Mouse (Mus musculus) lung, embryonic 15.5 days (tissue): Measurements from ENCODE around the gene Vmn1r198. TPM values are rescaled to one million over a fixed set of nuclear protein-coding genes. Genes with fewer than 3 reads are reported as not detected.

Experiments
- ATAC-seq: fragments of 200-750 bp; cut with Nextera tagmentation; 2 replicates; pipeline ENCODE4 v1.8.0; 2017; ENCODE audit warnings: moderate number of reproducible peaks, borderline replicate concordance; ENCODE audit not compliant: low FRiP score, low TSS enrichment; ENCODE audit errors: extremely low read depth
- H3K27ac ChIP-seq: fragments of 300-500 bp; sonication (generic); 2 replicates; pipeline ENCODE4 v1.5.1; 2015; ENCODE audit warnings: moderate library complexity, mild to moderate bottlenecking, inconsistent platforms
- H3K27me3 ChIP-seq: fragments of 300-500 bp; sonication (generic); 2 replicates; pipeline ENCODE4 v1.6.1; 2015; ENCODE audit warnings: inconsistent platforms
- H3K36me3 ChIP-seq: fragments of 300-500 bp; sonication (generic); 2 replicates; pipeline ENCODE4 v1.6.1; 2015; ENCODE audit warnings: inconsistent platforms
- H3K4me1 ChIP-seq: fragments of 300-500 bp; sonication (generic); 2 replicates; pipeline ENCODE4 v1.6.1; 2015; ENCODE audit warnings: inconsistent platforms
- H3K4me2 ChIP-seq: fragments of 300-500 bp; sonication (generic); 2 replicates; pipeline ENCODE4 v1.6.1; 2015; ENCODE audit warnings: inconsistent platforms, mild to moderate bottlenecking, moderate library complexity
- H3K4me3 ChIP-seq: fragments of 300-500 bp; sonication (generic); 2 replicates; pipeline ENCODE4 v1.5.1; 2015; ENCODE audit warnings: mild to moderate bottlenecking, inconsistent platforms
- H3K9ac ChIP-seq: fragments of 300-500 bp; sonication (generic); 2 replicates; pipeline ENCODE4 v1.6.1; 2015; ENCODE audit warnings: inconsistent platforms
- H3K9me3 ChIP-seq: fragments of 300-500 bp; sonication (generic); 2 replicates; pipeline ENCODE4 v1.6.1; 2016; ENCODE audit warnings: inconsistent platforms
- WGBS: fragments of 180-500 bp; shearing (Covaris S2); methylation state at CpG from one replicate; pipeline ENCODE4 v1.1.7; 2015; 5-methylcytosine and 5-hydroxymethylcytosine counted together
- polyA plus RNA-seq: library from polyadenylated mRNA; unstranded; fragments of >200 nt; fragmentation: Nextera tagmentation; extraction: Ambion mirVana; gene quantifications from 2 replicates; pipeline ENCODE4 v1.2.1, GENCODE M21; 2015

Gene Vmn1r198
- polyA plus RNA-seq, 1 experiment from 2014 or later, result not detected

GRCm38 (mm10) chr13:22390073-22390472 is 39.9 kb downstream of the Vmn1r198 start, which contains the start of gene Vmn1r200:
TSS of gene Vmn1r200 (plus strand) at chr13:22390373.
- no peak within 1 kb of the TSS for H3K4me3 ChIP-seq
- no peaks in the 10 kb centered on the region for H3K27me3 ChIP-seq
- H3K36me3 ChIP-seq, result no peaks in the 10 kb centered on the region
- H3K9ac ChIP-seq, result no peak within 1 kb of the TSS
- WGBS, result 67% methylated on average over 3 of the region's 3 CpGs
- H3K4me1 ChIP-seq, result no peaks in the 10 kb centered on the region
- H3K27ac ChIP-seq, result no peak within 1 kb of the TSS
- no peak within 1 kb of the TSS for H3K4me2 ChIP-seq
- no peak for ATAC-seq
- no peaks in the 10 kb centered on the region for H3K9me3 ChIP-seq

DNA sequence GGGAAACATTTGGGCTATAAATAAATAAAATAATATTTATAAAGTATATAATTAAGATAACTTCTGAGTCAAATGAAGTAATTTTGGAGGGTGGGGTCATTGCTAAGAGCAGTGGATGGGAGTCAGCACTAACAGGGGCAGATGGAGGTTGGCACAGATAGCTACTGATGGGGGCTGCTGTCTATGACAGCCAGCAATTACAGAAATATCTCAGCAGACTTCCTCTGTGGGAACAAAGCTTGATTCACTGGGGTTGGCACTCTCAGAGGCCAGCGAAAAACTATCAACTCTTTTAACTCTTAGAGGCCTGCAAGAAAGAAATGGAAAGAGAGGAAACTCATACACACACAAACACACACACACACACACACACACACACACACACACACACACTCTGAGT is 52.8 kb downstream of the Vmn1r198 start:
- Histone ChIP-seq H3K27ac (no peak overlapping the region), H3K4me3 (no peak overlapping the region), H3K27me3 (no peaks in the 10 kb centered on the region), H3K4me1 (no peaks in the 10 kb centered on the region), H3K9me3 (peaks cover 6% of the 10 kb centered on the region; the same call in 1 of the 2 replicates), H3K4me2 (no peak overlapping the region), H3K9ac (no peak overlapping the region), H3K36me3 (no peaks in the 10 kb centered on the region)
- 54% methylated on average over 1 of the region's 1 CpGs for WGBS
- no peak for ATAC-seq

Other genes with a start within 250 kb of the Vmn1r198 start
- not detected in 2 replicates for gene Vmn1r189, start 244.5 kb upstream of the Vmn1r198 start, polyA plus RNA-seq
- gene Vmn1r191, start 166.4 kb upstream of the Vmn1r198 start, polyA plus RNA-seq, result not detected in 2 replicates
- not detected in 2 replicates for gene Vmn1r192, start 159.2 kb upstream of the Vmn1r198 start, polyA plus RNA-seq
- gene Vmn1r193, start 127.2 kb upstream of the Vmn1r198 start, polyA plus RNA-seq, result not detected in 2 replicates
- not detected in 2 replicates for gene Vmn1r194, start 106.1 kb upstream of the Vmn1r198 start, polyA plus RNA-seq
- gene Vmn1r195, start 79.8 kb upstream of the Vmn1r198 start, polyA plus RNA-seq, result not detected in 2 replicates
- gene Vmn1r196, start 60.4 kb upstream of the Vmn1r198 start, polyA plus RNA-seq, result not detected in 2 replicates
- gene Vmn1r197, start 25.8 kb upstream of the Vmn1r198 start, polyA plus RNA-seq, result not detected in 2 replicates
- not detected in 2 replicates for gene Vmn1r199, start 29.5 kb downstream of the Vmn1r198 start, polyA plus RNA-seq
- gene Vmn1r200, start 40.0 kb downstream of the Vmn1r198 start, polyA plus RNA-seq, result not detected in 2 replicates
- not detected in 2 replicates for gene Vmn1r201, start 121.6 kb downstream of the Vmn1r198 start, polyA plus RNA-seq
- gene Vmn1r202, start 155.0 kb downstream of the Vmn1r198 start, polyA plus RNA-seq, result not detected in 2 replicates
- not detected in 2 replicates for gene Vmn1r203, start 167.8 kb downstream of the Vmn1r198 start, polyA plus RNA-seq
- gene Vmn1r204, start 202.8 kb downstream of the Vmn1r198 start, polyA plus RNA-seq, result not detected in 2 replicates
- not detected in 2 replicates for gene Vmn1r205, start 242.6 kb downstream of the Vmn1r198 start, polyA plus RNA-seq